Mouse (Mus musculus): ENCODE measurements around the gene Med7.

- TF ChIP-seq CTCF (IDR thresholded peaks at IDR 0.05; ENCODE audit: borderline replicate concordance, insufficient read depth, low read length) = no peak
- TF ChIP-seq POLR2A (IDR thresholded peaks at IDR 0.05; ENCODE audit: low read depth, low read length) = no peak
Measured at GRCm38 (mm10) chr11:46397900-46398299, 38.8 kb upstream of the Med7 start.

Measured in embryonic fibroblast, embryonic 13.5 days (primary cell).